Mouse (Mus musculus) hindbrain, embryonic 16.5 days (tissue): ENCODE data around the gene Fes. TPM values are rescaled to one million over a fixed set of nuclear protein-coding genes. Genes with fewer than 3 reads are reported as not detected.

Source experiments
- ATAC-seq: fragments of 200-750 bp; cut with Nextera tagmentation; 2 replicates; pipeline ENCODE4 v1.8.0; 2017; ENCODE audit warnings: moderate TSS enrichment, moderate library complexity
- H3K27ac ChIP-seq: fragments of 300-500 bp; sonication (generic); 2 replicates; pipeline ENCODE4 v1.5.1; 2014; ENCODE audit warnings: low read depth, mild to moderate bottlenecking, control low read depth, low read length, moderate library complexity
- H3K27me3 ChIP-seq: fragments of 300-500 bp; sonication (generic); replicated peaks from 2 replicates; pipeline ENCODE4 v1.6.1; 2014; ENCODE audit warnings: low read length; ENCODE audit not compliant: control insufficient read depth, insufficient read depth
- H3K36me3 ChIP-seq: fragments of 300-500 bp; sonication (generic); 2 replicates; pipeline ENCODE4 v1.6.1; 2014; ENCODE audit warnings: mild to moderate bottlenecking, low read length, moderate library complexity, mixed read lengths; ENCODE audit not compliant: control insufficient read depth, insufficient read depth
- H3K4me1 ChIP-seq: fragments of 300-500 bp; sonication (generic); 2 replicates; pipeline ENCODE4 v1.6.1; 2014; ENCODE audit warnings: low read depth, low read length; ENCODE audit not compliant: control insufficient read depth, insufficient read depth
- H3K4me2 ChIP-seq: fragments of 300-500 bp; sonication (generic); 2 replicates; pipeline ENCODE4 v1.6.1; 2014; ENCODE audit warnings: mild to moderate bottlenecking, low read length, control low read depth, moderate library complexity
- H3K4me3 ChIP-seq: fragments of 300-500 bp; sonication (generic); 2 replicates; pipeline ENCODE4 v1.5.1; 2014; ENCODE audit warnings: mild to moderate bottlenecking, low read length, control low read depth, moderate library complexity
- H3K9ac ChIP-seq: fragments of 300-500 bp; sonication (generic); 2 replicates; pipeline ENCODE4 v1.6.1; 2014; ENCODE audit warnings: low read depth, mild to moderate bottlenecking, control low read depth, low read length, moderate library complexity
- H3K9me3 ChIP-seq: fragments of 300-500 bp; sonication (generic); 2 replicates; pipeline ENCODE4 v1.6.1; 2014; ENCODE audit warnings: mild to moderate bottlenecking, low read length, moderate library complexity; ENCODE audit not compliant: control insufficient read depth
- WGBS: fragments of 180-500 bp; shearing (Covaris S2); extraction: QIAGEN DNeasy Blood & Tissue Kit; methylation state at CpG from one replicate; pipeline ENCODE4 v1.1.7; 2014; 5-methylcytosine and 5-hydroxymethylcytosine counted together
- polyA plus RNA-seq: library from polyadenylated mRNA; unstranded; fragments of >200 nt; fragmentation: Nextera tagmentation; extraction: Ambion mirVana; gene quantifications from 2 replicates; pipeline ENCODE4 v1.2.1, GENCODE M21; 2015

Gene Fes
- polyA plus RNA-seq, 1 experiment from 2014 or later, result 3.8 TPM

DNA sequence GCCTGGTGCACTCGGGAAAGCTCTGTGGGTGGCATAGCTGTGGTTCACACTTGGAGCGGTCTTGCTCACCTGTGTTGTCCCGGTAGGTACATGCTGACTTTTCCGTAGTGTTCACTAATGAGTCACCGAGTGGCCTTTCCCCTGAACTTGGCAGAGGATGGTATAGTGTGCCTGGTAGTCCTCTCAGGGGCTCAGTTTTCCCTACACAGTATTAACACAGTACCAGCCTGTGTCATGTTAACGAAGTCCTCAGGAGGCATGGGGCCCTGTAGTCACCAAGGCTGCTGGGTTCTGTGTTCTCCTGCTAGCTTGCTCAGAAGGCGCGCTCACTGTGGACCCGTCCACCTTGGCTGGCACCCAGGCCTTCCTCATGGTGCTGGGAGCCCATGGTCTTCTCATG, 22.6 kb upstream of the Fes start:
- Histone ChIP-seq H3K27me3 (no peaks in the 10 kb centered on the region), H3K36me3 (no peaks in the 10 kb centered on the region), H3K4me1 (no peaks in the 10 kb centered on the region), H3K4me2 (no peak overlapping the region), H3K9ac (no peak overlapping the region), H3K27ac (no peak overlapping the region), H3K9me3 (no peaks in the 10 kb centered on the region), H3K4me3 (no peak overlapping the region)
- 80% methylated on average over 9 of the region's 9 CpGs for WGBS
- no peak for ATAC-seq

DNA sequence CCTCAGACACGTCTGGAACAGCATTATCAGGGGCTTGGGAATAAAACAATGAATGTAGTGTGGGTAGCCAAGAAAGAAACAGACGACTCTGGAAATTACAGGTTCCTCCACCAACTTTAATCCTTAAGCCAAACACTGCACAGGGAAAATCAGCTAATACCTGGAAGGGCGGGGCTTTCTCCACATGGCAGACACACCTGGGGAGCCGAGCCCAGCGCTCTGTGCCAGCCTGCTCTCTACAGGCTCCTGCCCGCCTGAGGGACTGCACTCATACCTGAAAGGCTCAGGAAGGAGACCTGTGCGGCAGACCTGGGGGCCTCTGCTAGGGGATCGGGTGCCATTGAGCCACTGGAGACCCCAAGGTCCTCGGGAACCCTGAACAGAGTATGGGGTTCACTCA, 20.0 kb upstream of the Fes start:
- Histone ChIP-seq H3K9ac (no peak overlapping the region), H3K36me3 (no peaks in the 10 kb centered on the region), H3K27me3 (no peaks in the 10 kb centered on the region), H3K4me1 (no peaks in the 10 kb centered on the region; the same call in 1 of the 2 replicates), H3K4me2 (no peak overlapping the region), H3K9me3 (no peaks in the 10 kb centered on the region), H3K4me3 (no peak overlapping the region), H3K27ac (no peak overlapping the region)
- ATAC-seq, result no peak
- WGBS, result 83% methylated on average over 9 of the region's 9 CpGs

DNA sequence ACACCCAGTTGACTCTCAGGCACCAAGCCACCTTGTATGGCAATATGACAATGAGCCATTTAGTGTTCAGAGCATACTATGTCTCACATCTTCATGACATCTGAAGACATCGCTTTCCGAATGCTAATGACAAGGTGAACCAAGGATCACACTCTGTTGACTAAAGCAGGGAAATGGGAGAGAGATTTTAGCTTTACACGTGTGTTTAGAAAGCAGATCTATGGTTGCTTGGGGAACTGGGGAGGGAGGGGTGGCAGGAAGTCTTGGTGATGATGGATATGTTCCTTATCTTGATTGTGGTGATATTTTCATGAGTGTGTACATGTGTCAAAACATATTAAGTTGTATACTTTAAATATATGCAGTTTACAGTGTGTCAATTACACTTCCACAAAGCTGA, 18.4 kb upstream of the Fes start:
- H3K4me2 ChIP-seq, result no peak overlapping the region
- no peak overlapping the region for H3K9ac ChIP-seq
- no peaks in the 10 kb centered on the region for H3K27me3 ChIP-seq
- no peaks in the 10 kb centered on the region for H3K36me3 ChIP-seq
- peaks cover 6% of the 10 kb centered on the region for H3K4me1 ChIP-seq
- no peaks in the 10 kb centered on the region for H3K9me3 ChIP-seq
- no peak overlapping the region for H3K27ac ChIP-seq
- H3K4me3 ChIP-seq, result no peak overlapping the region
- 85% methylated on average over 3 of the region's 3 CpGs for WGBS
- no peak for ATAC-seq

DNA sequence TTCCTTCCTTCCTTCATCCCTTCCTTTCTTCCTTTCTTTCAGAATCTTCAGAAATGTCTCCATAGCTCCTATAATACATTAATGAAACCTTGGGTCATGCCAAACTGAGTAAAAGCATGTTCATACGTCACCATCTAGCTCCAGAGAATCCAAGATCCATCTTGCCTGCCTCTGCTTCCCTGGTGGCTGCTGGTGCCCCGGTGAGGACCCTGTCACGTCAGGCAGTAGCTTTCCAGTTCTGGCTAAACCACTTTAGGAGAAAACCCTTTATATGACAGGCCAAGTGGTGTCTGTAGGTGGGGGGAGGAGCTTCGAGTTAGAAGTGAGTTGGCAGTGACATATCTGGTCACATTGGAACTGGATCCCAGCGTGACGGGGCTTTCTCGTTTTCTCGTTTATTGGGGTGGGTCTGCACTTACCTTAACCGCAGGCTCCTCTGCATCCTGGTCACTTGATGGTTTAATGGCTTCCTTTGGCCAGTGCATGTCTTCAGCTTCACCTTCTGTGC, 17.5 kb upstream of the Fes start, which contains the start of gene Furin:
Furin (minus strand) TSS at position 249 of the 508 bp plus-strand sequence.
- ATAC-seq, result no peak
- no peaks in the 10 kb centered on the region for H3K27me3 ChIP-seq
- no peak within 1 kb of the TSS for H3K27ac ChIP-seq
- no peak within 1 kb of the TSS for H3K9ac ChIP-seq
- no peak within 1 kb of the TSS for H3K4me2 ChIP-seq
- no peaks in the 10 kb centered on the region for H3K9me3 ChIP-seq
- 79% methylated on average over 9 of the region's 9 CpGs for WGBS
- H3K4me3 ChIP-seq, result no peak within 1 kb of the TSS
- H3K36me3 ChIP-seq, result no peaks in the 10 kb centered on the region
- peaks cover 14% of the 10 kb centered on the region for H3K4me1 ChIP-seq

DNA sequence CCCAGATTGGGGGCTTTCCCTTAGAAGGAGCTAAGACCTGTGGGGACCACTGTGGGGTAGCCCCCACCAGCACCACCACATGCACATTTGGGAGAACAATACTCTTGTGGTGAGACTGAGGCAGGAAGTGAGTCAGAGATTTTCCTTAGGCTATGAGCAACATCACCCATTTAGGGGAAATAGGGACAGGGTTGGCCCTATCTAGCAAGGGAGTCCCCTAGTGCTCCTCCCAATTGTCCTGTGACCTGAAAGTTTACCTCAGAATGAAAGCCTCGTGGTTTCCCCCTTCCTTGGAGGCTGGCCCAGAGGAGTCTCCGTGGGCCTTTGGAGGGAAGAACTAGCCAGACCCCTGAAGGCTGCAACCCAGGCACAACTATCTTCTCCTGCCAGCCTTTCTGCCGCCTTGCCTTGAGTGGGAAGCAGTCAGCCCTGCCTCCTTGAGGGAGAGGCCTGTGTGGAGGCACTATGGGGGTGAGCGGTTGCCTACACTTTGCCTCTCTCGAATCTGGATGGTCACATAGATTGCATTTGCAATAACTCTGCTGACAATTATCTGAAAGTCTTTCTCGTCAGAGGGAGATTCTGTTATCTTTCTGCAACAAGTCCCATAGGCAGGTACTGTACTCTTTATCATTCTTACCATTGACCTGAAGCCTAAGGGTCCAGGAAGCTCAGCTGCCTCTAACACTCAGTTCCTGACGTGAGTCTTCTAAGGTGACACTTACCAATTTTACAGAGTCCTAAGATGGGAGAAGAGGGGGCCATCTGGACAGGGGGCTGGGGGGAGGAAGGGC, 16.6 kb upstream of the Fes start:
- Histone ChIP-seq H3K27ac (no peak overlapping the region), H3K27me3 (no peaks in the 10 kb centered on the region), H3K9me3 (no peaks in the 10 kb centered on the region), H3K4me1 (peaks cover 21% of the 10 kb centered on the region), H3K4me2 (no peak overlapping the region), H3K36me3 (no peaks in the 10 kb centered on the region), H3K9ac (no peak overlapping the region), H3K4me3 (no peak overlapping the region)
- WGBS, result 64% methylated on average over 7 of the region's 7 CpGs
- ATAC-seq, result no peak

DNA sequence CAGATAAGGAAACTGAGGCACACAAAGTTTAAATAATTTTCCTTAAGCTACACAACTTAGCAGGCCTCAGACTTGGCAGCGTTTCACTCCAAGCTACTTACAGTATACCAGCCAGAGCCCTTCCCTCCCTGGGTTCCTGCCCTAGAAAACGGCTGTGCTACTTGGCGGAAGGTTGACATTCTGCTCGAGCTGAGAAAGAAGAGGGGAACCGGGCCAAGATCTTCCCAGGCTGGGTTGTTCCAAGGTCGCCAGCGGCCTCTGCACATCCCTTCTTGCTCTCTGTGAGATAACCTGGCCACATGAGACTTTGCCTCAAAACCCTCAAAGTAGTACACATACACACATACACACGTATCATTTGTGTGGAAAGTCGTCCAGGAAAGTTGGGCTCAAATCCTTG, 15.8 kb upstream of the Fes start:
- no peak overlapping the region for H3K9ac ChIP-seq
- no peaks in the 10 kb centered on the region for H3K9me3 ChIP-seq
- H3K27ac ChIP-seq, result no peak overlapping the region
- peaks cover 28% of the 10 kb centered on the region for H3K4me1 ChIP-seq
- no peaks in the 10 kb centered on the region for H3K36me3 ChIP-seq
- no peaks in the 10 kb centered on the region for H3K27me3 ChIP-seq
- 39% methylated on average over 9 of the region's 9 CpGs for WGBS
- ATAC-seq, result no peak
- H3K4me2 ChIP-seq, result peak overlapping the region; percentile 96; the same call in 1 of the 2 replicates
- H3K4me3 ChIP-seq, result no peak overlapping the region

DNA sequence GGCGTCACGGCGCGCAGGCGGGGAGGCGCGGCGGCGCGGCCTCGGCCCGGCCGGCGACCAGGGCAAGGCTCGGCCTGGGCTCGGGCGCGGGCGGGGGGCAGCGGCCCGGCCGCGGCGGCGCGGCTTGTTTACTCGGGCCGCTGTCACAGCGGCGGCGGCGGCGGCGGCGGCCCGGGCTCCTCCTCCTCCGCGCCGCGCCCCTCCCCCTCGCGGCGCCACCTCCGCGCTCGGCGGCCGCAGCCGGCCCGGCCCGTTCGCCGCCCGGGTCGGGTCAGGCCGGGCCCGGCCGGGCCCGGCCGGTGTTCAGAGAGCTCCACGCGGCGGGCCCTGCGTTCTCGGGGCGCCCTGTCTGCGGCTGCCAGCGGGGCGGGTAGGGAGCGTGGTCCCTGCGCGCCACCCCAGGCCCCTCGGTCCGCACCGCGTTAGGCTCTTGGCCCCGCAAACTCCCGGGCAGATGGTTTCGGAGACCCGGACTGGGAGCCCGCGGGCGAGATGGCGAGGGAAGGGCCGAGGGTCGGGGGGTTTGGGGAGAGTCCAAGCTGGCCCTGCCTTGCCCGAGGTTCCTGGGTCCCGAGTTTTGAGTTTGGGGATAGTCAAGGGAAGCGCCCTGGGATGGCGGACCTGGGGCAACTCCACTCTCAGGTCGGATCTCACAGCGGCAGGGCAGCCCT, 15.0 kb upstream of the Fes start:
- under 1% methylated on average over 62 of the region's 92 CpGs for WGBS
- no peaks in the 10 kb centered on the region for H3K9me3 ChIP-seq
- peak overlapping the region; percentile 95 for H3K4me3 ChIP-seq
- no peaks in the 10 kb centered on the region for H3K36me3 ChIP-seq
- H3K9ac ChIP-seq, result peak overlapping the region; percentile 98
- H3K4me1 ChIP-seq, result peaks cover 28% of the 10 kb centered on the region
- peak overlapping the region; percentile 89 for H3K27ac ChIP-seq
- peak; percentile 78 for ATAC-seq
- peak overlapping the region; percentile 96 for H3K4me2 ChIP-seq
- H3K27me3 ChIP-seq, result no peaks in the 10 kb centered on the region

DNA sequence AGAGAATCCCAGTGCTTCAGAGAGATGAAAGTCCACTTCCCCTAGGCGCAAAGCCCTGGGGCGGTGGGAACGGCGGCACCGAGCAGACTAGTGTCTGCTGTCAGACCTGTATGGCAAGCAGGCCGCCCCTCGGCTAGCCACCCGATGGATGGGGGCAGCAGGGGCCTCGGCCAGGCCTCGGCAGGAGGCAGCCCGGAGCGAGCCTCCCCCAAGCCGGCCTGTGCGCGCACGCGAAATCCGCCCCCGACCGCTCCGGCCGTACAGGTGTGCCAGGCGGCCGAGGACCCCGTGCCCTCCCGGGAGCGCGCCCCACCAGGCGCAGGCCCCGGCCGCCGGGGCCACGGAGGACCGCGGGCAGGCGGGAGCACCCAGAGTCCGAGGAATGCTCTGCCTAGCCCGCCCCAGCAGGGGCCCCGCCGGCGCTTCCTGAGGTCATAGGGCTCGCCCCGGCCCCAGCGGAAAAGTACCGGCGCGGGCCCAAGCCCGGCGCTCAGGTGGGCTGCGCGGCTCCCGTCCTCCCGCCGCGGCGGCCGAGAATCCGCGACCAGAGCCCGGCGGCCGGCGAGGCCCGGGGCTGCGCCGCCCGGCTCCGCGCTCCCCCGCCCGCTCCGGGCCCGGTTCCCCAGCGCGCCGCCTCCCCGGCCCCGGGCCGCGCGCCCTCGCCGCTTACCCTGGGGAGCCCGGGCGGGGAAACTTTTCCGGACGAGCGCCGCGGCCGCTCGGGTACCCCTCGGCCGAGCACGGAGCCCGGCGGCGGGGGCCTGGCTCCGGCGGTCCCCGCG, 14.3 kb upstream of the Fes start:
- no peaks in the 10 kb centered on the region for H3K27me3 ChIP-seq
- H3K36me3 ChIP-seq, result no peaks in the 10 kb centered on the region; the same call in 1 of the 2 replicates
- H3K9ac ChIP-seq, result peak overlapping the region; percentile 98
- peaks cover 28% of the 10 kb centered on the region for H3K4me1 ChIP-seq
- peak; percentile 57 for ATAC-seq
- peak overlapping the region; percentile 96 for H3K4me2 ChIP-seq
- H3K27ac ChIP-seq, result peak overlapping the region; percentile 89
- peak overlapping the region; percentile 95 for H3K4me3 ChIP-seq
- no peaks in the 10 kb centered on the region for H3K9me3 ChIP-seq
- under 1% methylated on average over 48 of the region's 102 CpGs for WGBS
